Mouse (Mus musculus) A20 (cell line): ENCODE measurements around the gene Cldn5.
A peak's percentile ranks its signal among the peaks of the same experiment; 100 is the strongest.

Source experiments
- DNase-seq: peaks from one replicate; pipeline ENCODE4 v3.0.0-alpha.2; 2011; ENCODE audit warnings: low read depth, low spot score

The Cldn5 gene

GRCm38 (mm10) chr16:18785485-18785884 is 8.8 kb downstream of the Cldn5 start:
- DNase-seq, result no peak

GRCm38 (mm10) chr16:18786652-18787051 is 10.0 kb downstream of the Cldn5 start:
- no peak for DNase-seq

GRCm38 (mm10) chr16:18788627-18789406 is 12.2 kb downstream of the Cldn5 start:
- DNase-seq, result no peak

- DNase-seq, result no peak
These were observed 18.7 kb downstream of the Cldn5 start for GRCm38 (mm10) chr16:18795223-18795899.

GRCm38 (mm10) chr16:18796645-18797044 is 20.0 kb downstream of the Cldn5 start:
- no peak for DNase-seq

GRCm38 (mm10) chr16:18798151-18798550 is 21.5 kb downstream of the Cldn5 start:
- DNase-seq, result no peak

GRCm38 (mm10) chr16:18798841-18799240 is 22.2 kb downstream of the Cldn5 start:
- peak; percentile 28 for DNase-seq

- DNase-seq, result no peak
These were observed 29.1 kb downstream of the Cldn5 start for GRCm38 (mm10) chr16:18805746-18806145.

- no peak for DNase-seq
These were observed 32.4 kb downstream of the Cldn5 start for GRCm38 (mm10) chr16:18809001-18809400.

GRCm38 (mm10) chr16:18811032-18811431 is 34.4 kb downstream of the Cldn5 start:
- no peak for DNase-seq

GRCm38 (mm10) chr16:18811468-18812384 is 35.1 kb downstream of the Cldn5 start, which contains the start of the genes Ufd1 and Cdc45:
Gene Ufd1 (plus strand): TSS chr16:18811779.
Gene Cdc45 (minus strand): TSS chr16:18811987.
- DNase-seq, result peak; percentile 97

GRCm38 (mm10) chr16:18812385-18812910 is 35.8 kb downstream of the Cldn5 start:
- no peak for DNase-seq

GRCm38 (mm10) chr16:18822356-18822755 is 45.7 kb downstream of the Cldn5 start:
- DNase-seq, result no peak

GRCm38 (mm10) chr16:18822925-18823324 is 46.3 kb downstream of the Cldn5 start:
- DNase-seq, result no peak
